Mouse (Mus musculus) C2C12 (cell line): Measurements from ENCODE around the gene Copa.

Experiments
- CTCF ChIP-seq: IDR thresholded peaks from one replicate; pipeline ENCODE4 v1.5.1; 2011; ENCODE audit not compliant: control insufficient read depth, insufficient read depth, insufficient read length
- USF1 ChIP-seq: IDR thresholded peaks from one replicate; pipeline ENCODE4 v1.6.1; 2011; ENCODE audit warnings: low read depth, mild to moderate bottlenecking, control low read depth, moderate library complexity

- TF ChIP-seq CTCF = no peak
- TF ChIP-seq USF1 = no peak
Measured at GRCm38 (mm10) chr1:172049131-172049782, 33.1 kb upstream of the Copa start.
